ENCODE assay signal across 18 mouse cellular contexts in genomic region chr5:33707163-33707562, GRCm38 (mm10). TPM values are rescaled to one million over a fixed set of nuclear protein-coding genes. Genes with fewer than 3 reads are reported as not detected.
A peak's percentile ranks its signal among the peaks of the same experiment; 100 is the strongest.
DNase-seq lines count a peak whose midpoint lies in the region; ATAC-seq lines count a peak whose summit lies in the region.
"Had no signal": no experiment of that assay in that cellular context is flagged by ENCODE, and none has a peak within 500 bp of the region (broad histone marks: within the 10 kb centered on the region; RNA-seq: fewer than 3 reads in every experiment).

No protein-coding gene starts in this region.

- no peak overlapping the region for H3K9ac ChIP-seq in lung, embryonic 15.5 days
- H3K9ac ChIP-seq: embryonic facial prominence, embryonic 13.5 days; forebrain, postnatal 0 days; heart, embryonic 13.5 days; liver, embryonic 13.5 days; midbrain, embryonic 12.5 days; neural tube, embryonic 12.5 days had no signal

- 21% methylated on average over 4 of the region's 4 CpGs for WGBS in lung, embryonic 15.5 days
- WGBS in limb, embryonic 10.5 days: 58% methylated on average over 4 of the region's 4 CpGs

- no peak overlapping the region for H3K4me2 ChIP-seq in lung, embryonic 15.5 days
- H3K4me2 ChIP-seq: embryonic facial prominence, embryonic 13.5 days; heart, embryonic 13.5 days; liver, embryonic 13.5 days; midbrain, embryonic 12.5 days; neural tube, embryonic 12.5 days had no signal

- ATAC-seq in lung, embryonic 15.5 days (ENCODE audit: borderline replicate concordance, extremely low read depth, low FRiP score, low TSS enrichment): peak; percentile 41; the same call in 1 of the 2 replicates
- ATAC-seq: forebrain, postnatal 0 days; Patski had no signal

- peak overlapping the region; percentile 74 for H3K27ac ChIP-seq in lung, embryonic 15.5 days
- H3K27ac ChIP-seq in limb, embryonic 10.5 days: 0 out of 2 replicates have a peak overlapping the region, but pooled peaks have one; percentile 21
- H3K27ac ChIP-seq: embryonic facial prominence, embryonic 13.5 days; liver, embryonic 13.5 days; midbrain, embryonic 12.5 days had no signal

- DNase-seq in kidney, adult 11 months: peak; percentile 38
- DNase-seq in kidney, postnatal 25 days: no peak
- no peak for DNase-seq in lung, postnatal 25 days (ENCODE audit: low spot score)
- no peak for DNase-seq in limb, embryonic 10.5 days (ENCODE audit: low spot score)
- peak; percentile 64 to 87 for DNase-seq in lung, postnatal 4 days
- no peak for DNase-seq in left cerebral cortex, adult 11 months (ENCODE audit: low spot score)
- DNase-seq: adrenal gland, postnatal 10 days; cerebellum, adult 9-11 months; forebrain, postnatal 0 days; kidney, adult 8-10 months; liver, embryonic 13.5 days; thymus, postnatal 14 days had no signal

- no peaks in the 10 kb centered on the region for H3K27me3 ChIP-seq in lung, embryonic 15.5 days
- H3K27me3 ChIP-seq in limb, embryonic 10.5 days (ENCODE audit: low read depth, poor library complexity, severe bottlenecking): peaks cover 6% of the 10 kb centered on the region; the same call in 1 of the 2 replicates
- H3K27me3 ChIP-seq: embryonic facial prominence, embryonic 13.5 days; heart, embryonic 13.5 days; liver, embryonic 13.5 days; neural tube, embryonic 12.5 days; Patski had no signal

- H3K36me3 ChIP-seq in lung, embryonic 15.5 days: no peaks in the 10 kb centered on the region
- H3K36me3 ChIP-seq in limb, embryonic 10.5 days: no peaks in the 10 kb centered on the region
- H3K36me3 ChIP-seq: embryonic facial prominence, embryonic 13.5 days; heart, embryonic 13.5 days; liver, embryonic 13.5 days; midbrain, embryonic 12.5 days; neural tube, embryonic 12.5 days had no signal

- no peak overlapping the region for H3K4me3 ChIP-seq in lung, embryonic 15.5 days
- H3K4me3 ChIP-seq in limb, embryonic 10.5 days: no peak overlapping the region
- H3K4me3 ChIP-seq: embryonic facial prominence, embryonic 13.5 days; heart, embryonic 13.5 days; liver, embryonic 13.5 days; midbrain, embryonic 12.5 days; neural tube, embryonic 12.5 days had no signal

- H3K9me3 ChIP-seq in lung, embryonic 15.5 days: no peaks in the 10 kb centered on the region
- no peaks in the 10 kb centered on the region for H3K9me3 ChIP-seq in limb, embryonic 10.5 days (replicated peaks)
- H3K9me3 ChIP-seq: embryonic facial prominence, embryonic 13.5 days; heart, embryonic 13.5 days; liver, embryonic 13.5 days; midbrain, embryonic 12.5 days; neural tube, embryonic 12.5 days had no signal

- peaks cover 58% of the 10 kb centered on the region for H3K4me1 ChIP-seq in lung, embryonic 15.5 days
- H3K4me1 ChIP-seq in limb, embryonic 10.5 days: peaks cover 31% of the 10 kb centered on the region

RNA-seq across cellular contexts. Expression of gene Fgfr3, which starts 14.3 kb away (rescaled TPM):
- polyA plus RNA-seq in lung, embryonic 15.5 days (2015; fragmentation: Nextera tagmentation; extraction: Ambion mirVana): 59.1 and 64.7 TPM in 2 replicates
- polyA plus RNA-seq in limb, embryonic 10.5 days (2016; fragmentation: Nextera tagmentation; extraction: Ambion mirVana): 4.9 and 10.5 TPM in 2 replicates

RNA-seq across cellular contexts. Expression of gene Tmem129, which starts 48.9 kb away (rescaled TPM):
- polyA plus RNA-seq in lung, embryonic 15.5 days (2015; fragmentation: Nextera tagmentation; extraction: Ambion mirVana): 37.3 and 39.7 TPM in 2 replicates
- 40.5 and 47.2 TPM in 2 replicates for polyA plus RNA-seq in limb, embryonic 10.5 days (2016; fragmentation: Nextera tagmentation; extraction: Ambion mirVana)

RNA-seq across cellular contexts. Expression of gene Tacc3, which starts 49.2 kb away (rescaled TPM):
- 217 and 227 TPM in 2 replicates for polyA plus RNA-seq in lung, embryonic 15.5 days (2015; fragmentation: Nextera tagmentation; extraction: Ambion mirVana)
- polyA plus RNA-seq in limb, embryonic 10.5 days (2016; fragmentation: Nextera tagmentation; extraction: Ambion mirVana): 323 and 325 TPM in 2 replicates

RNA-seq across cellular contexts. Expression of gene Slbp, which starts 54.8 kb away (rescaled TPM):
- 274 and 284 TPM in 2 replicates for polyA plus RNA-seq in lung, embryonic 15.5 days (2015; fragmentation: Nextera tagmentation; extraction: Ambion mirVana)
- 340 and 345 TPM in 2 replicates for polyA plus RNA-seq in limb, embryonic 10.5 days (2016; fragmentation: Nextera tagmentation; extraction: Ambion mirVana)

Comparison
In these comparisons a context has a peak if more than half of its experiments do, and no peak if none do; other contexts are left out.
1. DNase-seq: peak in kidney, adult 11 months (single experiment) and lung, postnatal 4 days (2 of 2); none in kidney, postnatal 25 days (0 of 2), lung, postnatal 25 days (single experiment), limb, embryonic 10.5 days (single experiment) and left cerebral cortex, adult 11 months (single experiment).